Mouse (Mus musculus) heart, postnatal 0 days (tissue): ENCODE results near the gene Slc22a12.

Experiments used
- CTCF ChIP-seq: IDR thresholded peaks from 2 replicates; pipeline ENCODE4 v1.5.1; 2016; ENCODE audit warnings: antibody characterized with exemption, control low read depth, low read depth
- EP300 ChIP-seq: IDR thresholded peaks from 2 replicates; pipeline ENCODE4 v1.6.1; 2016; ENCODE audit warnings: antibody characterized with exemption, low read depth

GRCm38 (mm10) chr19:6545481-6545880 is 2.6 kb upstream of the Slc22a12 start:
- TF ChIP-seq CTCF (no peak), EP300 (no peak)
